Mouse (Mus musculus): ENCODE results near the gene Atad1.
"Not testable (repeated sequence)": the region's sequence is repeated elsewhere in the genome, so short reads cannot be mapped to it uniquely, and the experiment has no call there.

Atad1 gene

GRCm38 (mm10) chr19:32740641-32741345, 1.2 kb upstream of the Atad1 start:
- no peak for DNase-seq

GRCm38 (mm10) chr19:32737844-32738243, 1.7 kb downstream of the Atad1 start:
- no peak for DNase-seq

DNA sequence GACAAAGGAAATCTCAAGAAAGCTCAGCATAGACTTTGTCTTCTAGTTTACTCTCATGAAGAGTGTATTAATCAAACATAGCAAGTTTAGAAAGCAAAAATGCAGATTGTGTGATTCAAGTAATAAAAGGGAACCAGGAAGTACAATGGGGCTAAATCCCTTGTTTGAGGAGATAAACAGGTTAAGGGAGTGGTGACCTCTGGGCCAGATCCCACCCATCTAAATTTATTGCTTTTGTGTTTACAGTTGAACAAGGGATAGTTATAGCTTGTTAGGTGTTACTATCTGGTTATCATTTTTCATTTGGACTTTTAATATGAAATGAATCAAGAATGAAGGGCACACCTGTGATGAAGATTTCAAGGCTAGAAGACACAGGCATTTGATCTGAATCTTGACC, 6.7 kb downstream of the Atad1 start:
- no peak for DNase-seq

- no peak for DNase-seq
These were observed 9.8 kb downstream of the Atad1 start for GRCm38 (mm10) chr19:32729785-32730184.

GRCm38 (mm10) chr19:32726451-32727325, 12.9 kb downstream of the Atad1 start:
- no peak for DNase-seq

- no peak for DNase-seq
These were observed 15.8 kb downstream of the Atad1 start for GRCm38 (mm10) chr19:32723817-32724216.

DNA sequence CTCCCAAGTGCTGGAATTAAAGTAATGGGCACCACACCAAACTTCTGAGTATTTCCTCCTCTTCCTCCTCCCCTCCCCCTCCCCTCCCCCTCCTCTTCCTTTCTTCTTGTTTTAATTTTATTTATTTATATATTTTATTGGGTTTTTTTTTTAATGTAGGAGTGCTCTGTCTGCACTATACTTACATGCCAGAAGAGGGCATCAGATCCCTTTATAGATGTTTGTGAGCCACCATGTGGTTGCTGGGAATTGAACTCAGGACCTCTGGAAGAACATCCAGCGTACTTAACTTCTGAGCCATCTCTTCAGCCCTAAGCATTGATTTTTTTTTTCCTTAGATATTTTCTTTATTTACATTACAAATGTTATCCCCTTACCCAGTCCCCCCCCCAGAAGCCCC, 19.3 kb downstream of the Atad1 start:
- no peak for DNase-seq

- no peak for DNase-seq
These were observed 22.0 kb downstream of the Atad1 start for GRCm38 (mm10) chr19:32717590-32717989.

DNA sequence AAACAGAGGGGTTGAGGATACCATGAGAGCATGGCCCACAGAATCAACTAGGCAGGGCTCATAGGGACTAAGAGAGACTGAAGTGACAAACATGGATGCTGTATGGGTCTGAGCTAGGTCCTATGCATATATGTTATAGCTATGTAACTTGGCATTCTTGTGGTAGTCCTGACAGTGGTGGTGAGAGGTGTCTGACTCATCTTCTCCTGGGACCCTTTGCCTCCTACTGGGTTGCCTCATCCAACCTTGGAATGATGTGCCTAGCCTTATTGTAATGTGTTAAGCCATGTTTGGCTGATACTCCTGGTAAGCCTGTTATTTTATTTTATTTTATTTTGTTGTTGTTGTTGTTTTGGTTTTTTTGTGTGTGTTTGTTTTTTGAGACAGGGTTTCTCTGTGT, 23.9 kb downstream of the Atad1 start:
- DNase-seq: no peak

DNA sequence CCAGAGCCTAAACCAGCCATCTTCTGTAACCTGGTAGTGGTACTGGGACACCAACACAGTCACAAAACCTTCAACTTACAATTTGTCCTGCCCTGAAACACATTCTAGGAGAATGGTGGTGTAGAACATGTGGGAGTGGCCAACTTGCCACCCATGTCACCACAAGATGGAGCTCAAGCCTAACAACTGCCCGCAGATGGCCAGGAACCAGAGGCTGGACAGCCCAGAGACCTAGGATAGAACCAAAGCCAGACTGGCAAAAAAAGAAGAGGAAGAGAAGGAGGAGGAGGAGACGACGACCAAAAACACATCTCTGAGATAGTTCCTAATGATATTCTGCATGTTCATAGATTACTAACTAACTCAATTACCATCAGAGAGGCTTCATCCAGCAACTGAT, 24.4 kb downstream of the Atad1 start:
- DNase-seq: peak; percentile 73

DNA sequence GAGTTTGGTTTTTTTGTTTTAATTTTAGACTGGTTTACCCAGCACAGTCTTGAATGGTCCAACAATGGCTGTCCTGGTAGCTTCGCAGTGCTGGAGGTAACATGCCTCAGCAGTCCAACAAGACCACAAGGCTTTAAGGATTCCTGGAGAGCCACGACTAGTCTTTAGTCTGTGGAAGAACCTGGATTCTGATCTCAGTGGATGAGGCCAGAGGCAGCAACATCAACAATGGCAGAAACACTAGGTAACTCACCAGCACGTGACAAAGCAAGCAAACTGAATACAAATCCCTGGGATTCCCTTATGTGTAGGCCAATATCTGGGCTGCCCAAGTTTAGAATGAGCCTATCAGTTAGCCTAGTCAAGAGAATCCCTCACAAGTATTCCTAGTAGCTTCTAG, 26.1 kb downstream of the Atad1 start:
- no peak for DNase-seq

GRCm38 (mm10) chr19:32712588-32713042, 27.0 kb downstream of the Atad1 start:
- DNase-seq: peak; percentile 86

DNA sequence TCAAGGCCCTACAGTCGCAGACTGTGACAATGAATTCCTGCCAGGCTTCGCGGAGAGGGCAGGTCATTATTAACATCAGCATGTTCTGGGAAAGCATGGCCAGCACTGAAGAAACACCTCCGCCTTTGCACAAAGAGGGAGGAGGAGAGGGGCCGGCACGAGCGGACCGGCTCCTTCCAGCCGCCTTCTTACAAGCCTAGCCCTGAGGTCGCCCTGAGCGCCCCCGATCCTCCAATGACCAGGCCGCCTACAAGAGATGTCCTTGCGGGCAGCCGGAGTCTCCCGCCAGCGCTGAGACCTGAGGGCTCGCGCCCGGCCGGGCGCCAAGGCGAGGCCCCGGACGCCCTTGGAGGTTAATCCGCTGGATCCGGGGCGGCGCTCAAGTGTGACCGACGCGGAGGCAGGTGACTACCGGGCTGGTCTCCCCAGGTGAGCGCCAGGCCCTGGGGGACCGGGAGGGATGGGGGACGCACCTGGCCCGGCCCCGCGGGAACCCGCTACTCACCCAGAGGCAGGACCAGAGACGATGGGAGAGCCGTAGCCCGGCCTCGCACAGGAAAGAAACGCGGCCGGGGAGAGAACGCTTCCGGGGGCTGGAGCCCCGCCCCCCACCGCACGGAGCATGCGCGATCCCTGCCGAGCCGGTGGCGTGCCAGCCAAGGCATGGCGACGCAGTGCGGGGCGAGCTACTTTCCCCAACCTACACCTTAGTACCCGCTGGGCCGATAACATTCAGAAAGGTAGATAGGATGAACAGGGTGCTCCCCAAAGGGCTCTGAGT, 27.6 kb downstream of the Atad1 start:
- peak; percentile 88 for DNase-seq

DNA sequence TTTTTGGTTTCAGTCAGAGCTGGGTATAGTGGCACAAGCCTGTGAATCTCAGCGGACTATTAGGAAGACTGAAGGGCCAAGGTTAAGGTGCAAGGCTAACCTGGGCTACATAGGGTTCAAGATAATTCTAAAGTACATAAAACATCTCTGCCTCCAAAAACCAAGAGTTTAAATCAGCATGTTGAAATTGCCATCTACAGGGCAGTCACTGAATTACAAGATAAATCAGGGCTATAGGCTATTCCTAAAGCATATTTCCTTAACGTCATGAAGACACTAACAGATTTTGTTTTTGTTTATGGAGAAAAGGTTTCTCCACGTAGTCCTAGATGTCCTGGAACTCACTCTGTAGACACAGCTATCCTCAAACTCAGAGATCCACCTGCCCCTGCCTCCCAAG, 29.3 kb downstream of the Atad1 start:
- DNase-seq: no peak

- DNase-seq: no peak
These were observed 30.6 kb downstream of the Atad1 start for GRCm38 (mm10) chr19:32708996-32709395.

DNA sequence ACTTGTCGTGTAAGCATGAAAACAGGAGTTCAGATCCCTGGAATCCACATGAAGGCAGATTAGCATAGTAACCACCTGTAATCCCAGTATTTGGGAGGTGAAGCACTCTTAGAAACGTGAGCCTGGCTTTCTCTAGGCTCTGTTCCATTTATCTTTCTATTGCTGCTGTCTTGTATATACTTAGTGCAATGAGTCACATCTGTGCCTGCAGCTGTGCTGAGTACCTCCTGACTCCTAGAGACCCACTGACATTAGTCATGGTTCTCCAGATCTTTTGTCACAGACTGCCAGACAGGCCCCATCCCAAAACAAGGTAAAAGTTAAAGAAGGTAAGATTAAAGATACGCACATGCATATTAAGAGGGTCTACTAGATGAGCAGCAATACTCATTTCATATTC, 37.4 kb downstream of the Atad1 start:
- no peak for DNase-seq

GRCm38 (mm10) chr19:32696674-32697073, 42.9 kb downstream of the Atad1 start:
- no peak for DNase-seq

GRCm38 (mm10) chr19:32689724-32690123, 49.9 kb downstream of the Atad1 start:
- DNase-seq: no peak

GRCm38 (mm10) chr19:32688227-32688626, 51.4 kb downstream of the Atad1 start:
- DNase-seq: not testable (repeated sequence)

DNA sequence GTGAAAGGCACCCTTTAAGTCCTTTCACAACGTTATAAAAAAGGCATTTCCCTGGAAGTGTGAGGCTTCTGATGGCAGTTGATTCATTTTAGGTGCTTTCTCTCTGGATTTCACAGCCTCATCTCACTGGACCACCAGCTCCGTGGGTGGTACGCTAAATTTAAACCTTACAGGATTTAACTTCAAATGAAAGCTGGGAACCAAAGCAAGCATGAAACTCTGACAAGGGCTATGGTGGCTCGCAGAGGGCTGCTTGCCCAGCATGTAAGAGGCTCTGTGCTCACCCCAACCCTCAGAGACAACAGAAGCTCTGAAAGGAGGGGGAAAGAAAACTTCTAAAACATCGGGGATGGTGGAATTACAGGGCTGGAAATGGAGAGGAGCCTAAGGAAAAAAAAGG, 51.9 kb downstream of the Atad1 start:
- DNase-seq: no peak

DNA sequence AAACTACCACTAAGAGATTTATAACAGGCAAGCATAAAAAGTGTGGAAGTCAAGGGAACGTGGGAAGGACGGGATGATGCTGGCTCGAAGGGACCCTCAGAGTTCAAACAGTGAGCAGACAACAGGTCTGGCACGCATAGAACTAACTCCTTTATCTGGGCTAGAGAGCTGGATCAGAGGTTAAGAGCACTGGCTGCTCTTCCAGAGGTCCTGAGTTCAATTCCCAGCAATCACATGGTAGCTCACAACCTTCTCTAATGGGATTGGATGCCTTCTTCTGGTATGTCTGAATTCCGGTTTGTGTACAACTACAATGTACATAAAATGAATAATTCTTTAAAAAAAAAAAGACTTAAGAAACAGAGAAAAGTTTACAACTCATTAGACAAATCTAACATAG, 56.5 kb downstream of the Atad1 start:
- DNase-seq: no peak

DNA sequence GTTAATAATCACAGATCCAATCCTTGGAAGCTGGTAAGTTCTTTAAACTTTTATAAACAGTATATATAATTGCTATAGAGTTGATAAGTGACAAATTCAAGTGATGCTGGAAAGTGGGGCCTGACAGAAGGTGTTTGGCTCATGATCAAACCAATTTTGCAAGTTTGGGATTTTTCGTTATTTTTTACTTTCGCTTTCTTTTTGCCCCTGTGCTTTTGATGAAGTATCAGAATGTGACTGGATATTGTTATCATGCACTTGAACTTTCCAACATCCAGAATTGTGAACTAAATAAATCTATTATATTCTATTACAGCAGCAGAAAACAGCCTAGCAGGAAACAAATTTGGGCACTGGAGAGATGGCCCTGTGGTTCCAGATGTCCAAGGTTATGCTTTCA, 58.7 kb downstream of the Atad1 start:
- no peak for DNase-seq

DNA sequence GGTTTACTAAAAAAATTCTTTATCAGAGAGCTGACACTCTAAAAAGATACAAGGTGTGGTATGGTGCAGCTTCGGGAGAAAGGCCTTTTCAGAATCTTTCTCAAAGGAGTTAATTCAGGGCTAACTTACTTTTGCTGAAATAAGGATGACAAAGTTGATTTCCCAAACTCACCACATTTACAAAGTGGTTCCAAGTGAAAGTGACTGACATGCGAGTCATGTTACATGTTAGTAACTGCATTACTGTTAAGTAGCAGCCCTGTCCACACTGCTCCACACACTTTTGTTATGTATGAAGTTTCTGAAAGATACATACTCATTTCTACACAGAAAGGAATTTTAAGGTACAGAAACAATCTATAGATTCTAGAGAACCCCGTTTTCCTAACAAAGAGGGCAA, 63.8 kb downstream of the Atad1 start:
- DNase-seq: no peak
